Mouse (Mus musculus): Measurements from ENCODE around the gene Ncaph2.

Ncaph2 gene

DNA sequence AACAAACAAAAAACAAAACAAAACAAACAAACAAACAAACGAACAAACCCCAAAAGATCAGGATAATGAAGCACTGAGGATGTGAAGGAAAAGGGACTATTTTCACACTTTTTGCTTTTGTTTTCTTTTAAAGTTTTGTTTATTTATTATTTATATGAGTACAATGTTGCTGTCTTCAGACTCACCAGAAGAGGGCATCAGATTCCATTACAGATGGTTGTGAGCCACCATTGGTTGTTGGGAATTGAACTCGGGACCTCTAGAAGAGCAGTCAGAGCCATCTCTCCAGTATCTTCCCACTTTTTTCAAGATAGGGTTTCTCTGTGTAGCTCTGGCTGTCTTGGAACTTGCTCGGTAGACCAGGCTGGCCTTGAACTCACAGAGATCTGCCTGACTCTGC is 12.2 kb upstream of the Ncaph2 start:
- no peak for DNase-seq (ENCODE audit: low spot score)

DNA sequence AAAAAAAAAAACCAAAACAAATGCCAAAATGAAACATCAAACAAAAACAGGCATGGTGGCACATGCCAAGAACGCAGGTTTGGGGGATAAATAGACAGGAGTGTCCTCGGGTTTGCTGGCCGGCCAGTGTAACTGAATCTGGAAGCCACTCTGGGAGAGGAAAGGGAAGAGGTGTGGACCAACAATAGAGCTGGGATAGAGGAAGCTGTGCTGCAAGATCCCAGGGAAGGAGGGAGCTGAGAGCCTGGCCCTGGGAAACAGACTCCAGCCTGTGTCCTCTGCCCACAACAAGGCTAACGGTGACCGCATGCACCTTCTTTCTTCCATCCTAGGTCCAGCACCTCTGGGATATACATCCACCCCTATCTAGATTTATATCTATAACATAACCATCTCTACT is 5.1 kb upstream of the Ncaph2 start:
- DNase-seq (ENCODE audit: low spot score): no peak

DNA sequence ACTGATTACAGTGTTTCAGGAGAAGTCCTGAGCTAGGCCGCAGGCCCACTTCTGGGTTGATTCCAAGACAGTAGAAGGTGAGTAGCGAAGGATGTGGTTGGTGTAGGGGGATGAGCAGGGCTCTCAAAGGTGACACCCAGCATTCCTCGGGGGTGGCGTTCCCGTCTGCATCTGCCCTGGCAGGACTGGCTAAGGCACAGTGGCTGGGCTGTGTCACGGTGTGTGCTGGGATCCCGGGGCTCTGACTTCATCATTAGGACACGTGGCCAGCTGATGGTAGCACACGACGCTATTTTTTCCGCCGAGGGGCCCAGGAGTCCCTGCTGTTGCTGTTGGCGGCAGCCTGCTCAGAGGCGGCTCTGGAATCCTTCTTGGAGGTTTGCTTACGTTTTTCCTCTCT is 4.2 kb upstream of the Ncaph2 start:
- DNase-seq (ENCODE audit: low spot score): no peak

DNA sequence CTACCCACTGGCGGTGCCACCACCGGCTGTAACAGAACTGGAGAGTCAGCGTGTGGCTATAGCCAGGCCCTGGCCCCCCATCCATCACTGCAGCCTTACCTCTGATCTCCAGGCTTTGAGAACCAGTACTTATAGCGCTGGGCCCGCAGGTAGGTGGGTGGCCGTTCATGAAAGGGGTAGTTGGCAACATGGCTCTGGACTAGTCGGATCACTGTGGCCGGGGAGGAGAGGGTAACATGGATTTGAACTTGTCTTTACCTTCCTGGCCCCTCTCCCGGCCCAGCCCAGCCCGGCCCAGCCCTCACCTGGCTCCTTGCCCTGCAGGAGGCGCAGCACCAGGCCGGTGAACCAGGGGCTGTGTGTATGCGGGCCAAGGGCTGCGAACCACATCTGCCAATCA is 3.5 kb upstream of the Ncaph2 start:
- no peak for DNase-seq (ENCODE audit: low spot score)

DNA sequence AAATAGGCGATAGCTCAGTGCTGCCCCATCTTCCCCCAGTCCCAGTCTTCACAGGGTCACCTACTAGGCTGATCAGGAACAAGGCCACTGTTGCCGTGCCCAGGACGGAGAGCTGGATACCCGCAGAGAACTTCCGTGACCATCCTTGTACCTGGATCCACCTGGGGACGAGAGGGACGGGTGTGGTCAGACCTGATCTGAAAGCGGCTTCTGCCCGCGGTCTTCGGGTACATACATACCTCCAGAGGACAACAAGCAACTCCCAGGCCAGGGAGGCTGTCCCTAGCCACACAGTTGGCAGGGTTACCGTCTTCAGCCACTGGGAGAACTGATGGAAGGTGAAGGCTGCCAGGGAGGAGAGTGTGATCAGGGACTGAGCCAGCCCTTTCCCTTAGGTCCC is 2.7 kb upstream of the Ncaph2 start:
- no peak for DNase-seq (ENCODE audit: low spot score)

DNA sequence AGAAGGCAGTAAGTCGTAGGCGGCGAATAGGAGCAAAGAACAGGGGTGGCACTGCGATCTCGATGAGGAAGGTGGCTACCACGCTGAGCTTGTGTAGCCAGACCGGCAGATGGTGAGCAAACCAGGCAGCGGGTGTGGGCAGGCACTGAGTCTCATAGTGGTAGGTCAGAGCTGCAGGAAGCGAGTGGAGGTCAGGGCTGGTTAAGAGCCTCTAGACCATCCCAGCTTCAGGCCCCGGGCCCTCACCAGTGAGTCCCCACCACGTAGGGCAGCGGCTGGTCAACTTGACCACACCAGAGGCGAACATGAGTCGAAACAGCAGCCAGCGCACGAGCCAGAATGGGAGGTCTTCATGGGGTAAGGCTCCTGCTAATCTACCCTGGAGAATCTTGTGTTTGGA is 1.7 kb upstream of the Ncaph2 start:
- DNase-seq (ENCODE audit: low spot score): no peak

DNA sequence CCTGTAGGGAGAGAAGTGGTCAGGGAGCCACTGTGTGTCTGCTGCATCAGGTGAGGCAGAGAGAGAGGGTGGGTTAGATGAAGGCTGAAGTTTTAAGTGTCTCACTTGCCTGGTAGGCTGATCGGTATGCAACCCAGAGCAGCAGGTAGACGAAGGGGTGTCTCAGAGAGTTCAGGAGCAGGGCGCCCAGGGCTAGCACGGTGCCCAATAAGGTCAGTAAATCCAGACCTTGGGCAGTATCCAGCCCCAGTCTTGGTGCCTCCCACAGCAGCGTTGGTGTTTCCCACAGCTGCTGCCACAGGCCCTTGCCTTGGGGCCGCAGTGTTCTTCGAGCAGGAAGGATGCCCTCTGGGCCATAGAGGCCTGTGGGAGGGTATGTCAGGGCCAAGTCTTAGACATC is 1.1 kb upstream of the Ncaph2 start:
- no peak for DNase-seq (ENCODE audit: low spot score)

DNA sequence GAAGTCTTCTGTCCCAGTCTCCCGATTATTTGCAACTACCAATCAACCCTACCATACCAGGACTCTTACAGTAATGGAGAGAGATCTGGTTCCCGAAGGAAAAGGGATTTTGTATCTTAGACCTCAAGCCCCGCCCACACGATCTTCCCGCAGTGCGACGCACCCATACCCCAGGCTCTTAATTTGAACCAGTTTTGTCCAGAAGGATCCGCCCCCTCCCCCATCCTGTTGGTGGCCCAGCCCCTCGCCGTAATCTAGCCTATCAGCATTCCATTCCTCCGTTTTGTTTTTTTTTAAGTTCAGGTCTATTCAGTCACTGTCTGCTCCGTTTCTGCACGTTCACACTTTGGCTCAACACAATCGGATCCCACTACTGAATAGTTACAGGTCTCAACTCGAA is 853 bp downstream of the Ncaph2 start:
- DNase-seq (ENCODE audit: low spot score): no peak

DNA sequence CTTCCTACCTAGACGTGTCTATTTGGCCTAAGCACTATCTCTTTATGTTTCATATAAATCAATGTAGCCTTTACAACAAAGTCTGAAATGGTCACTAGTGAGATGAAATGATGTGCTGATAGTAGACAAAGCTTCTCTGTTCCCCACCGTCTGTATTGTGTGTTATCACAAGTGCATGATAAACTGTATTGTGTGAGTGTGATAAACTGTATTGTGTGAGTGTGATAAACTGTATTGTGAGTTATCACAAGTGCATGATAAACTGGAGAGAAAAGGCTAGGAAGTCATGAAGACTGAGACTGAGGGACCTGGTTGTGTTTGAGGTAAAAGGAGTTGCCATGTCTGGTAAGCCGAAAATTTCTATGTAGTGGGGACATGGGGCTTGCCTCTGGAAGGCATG is 3.3 kb downstream of the Ncaph2 start:
- DNase-seq (ENCODE audit: low spot score): no peak

DNA sequence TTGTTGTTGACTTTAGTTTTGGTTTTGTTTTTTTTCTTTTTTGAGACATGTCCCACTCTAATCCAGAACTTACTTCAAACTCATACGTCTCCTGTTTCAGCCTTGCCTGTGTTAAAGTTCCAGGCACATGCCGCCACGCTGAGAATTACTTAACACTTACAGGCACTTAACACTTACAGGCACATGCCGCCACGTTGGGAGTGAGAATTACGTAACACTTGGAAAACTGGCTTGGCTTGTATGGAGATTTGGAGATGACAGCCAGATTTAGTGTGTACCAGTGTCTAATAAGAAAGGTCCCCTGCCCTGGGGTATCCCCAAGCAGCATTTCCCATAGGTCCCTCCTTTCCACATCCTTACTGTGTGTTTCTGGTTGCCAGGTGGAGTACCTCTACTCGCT is 7.5 kb downstream of the Ncaph2 start:
- no peak for DNase-seq (ENCODE audit: low spot score)

DNA sequence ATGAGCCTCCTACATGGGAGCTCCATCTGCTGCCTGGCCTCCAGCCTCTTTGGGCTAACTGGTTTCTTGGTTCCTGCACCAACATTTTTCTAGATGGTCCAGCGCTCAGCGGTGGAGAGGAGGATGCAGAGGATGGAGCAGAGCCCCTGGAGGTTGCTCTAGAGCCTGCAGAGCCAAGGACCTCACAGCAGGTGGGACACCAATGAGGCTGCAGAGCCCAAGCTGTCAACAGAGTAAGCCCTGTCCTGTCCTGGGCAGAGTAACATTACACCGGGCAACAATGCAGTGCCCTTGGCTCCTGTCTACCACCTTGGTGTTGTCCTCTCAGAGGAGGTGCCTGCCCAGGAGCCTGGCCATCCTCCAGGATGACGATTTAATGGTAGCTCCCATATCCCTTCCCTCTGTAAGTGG is 9.6 kb downstream of the Ncaph2 start:
- DNase-seq (ENCODE audit: low spot score): no peak

DNA sequence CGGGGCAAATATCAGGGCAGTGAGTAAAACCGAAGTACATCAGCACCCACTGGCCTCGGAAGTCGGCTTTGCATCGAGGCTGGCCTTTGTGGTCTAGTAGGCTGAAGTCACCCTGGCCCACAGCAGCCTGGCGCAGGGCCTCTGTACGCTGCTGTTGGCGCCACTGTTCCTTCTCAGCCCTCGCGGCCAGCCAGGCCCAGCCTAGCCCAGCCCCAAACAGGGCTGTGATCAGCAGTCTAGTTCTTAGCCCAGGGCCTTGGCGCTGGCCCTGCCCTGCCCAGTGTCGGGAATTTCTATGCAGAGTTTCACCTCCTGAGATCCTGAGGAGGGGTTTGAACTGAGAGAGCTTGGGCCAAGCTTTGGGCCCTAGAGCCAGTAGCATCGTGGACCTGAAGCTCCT is 16.5 kb downstream of the Ncaph2 start:
- no peak for DNase-seq (ENCODE audit: low spot score)

DNA sequence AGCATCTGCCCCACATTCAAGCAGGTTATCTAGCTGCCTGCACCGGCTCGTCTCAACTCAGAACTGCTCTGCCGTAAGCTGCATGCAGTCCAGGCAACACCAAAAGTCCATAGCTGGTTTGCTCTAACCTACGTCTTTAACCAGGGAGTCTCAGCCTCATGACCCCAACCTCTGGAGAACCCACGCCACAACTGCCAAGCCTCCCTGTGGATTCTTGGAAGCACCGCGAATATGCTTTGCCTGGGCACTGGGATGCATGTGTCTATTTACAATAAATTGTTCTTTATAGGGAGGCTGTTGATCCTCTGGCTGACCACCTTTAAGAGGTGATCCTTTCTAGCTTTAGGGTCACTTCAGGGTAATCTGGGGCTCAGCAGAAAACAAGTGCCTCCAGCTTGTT is 17.0 kb downstream of the Ncaph2 start:
- DNase-seq (ENCODE audit: low spot score): no peak

DNA sequence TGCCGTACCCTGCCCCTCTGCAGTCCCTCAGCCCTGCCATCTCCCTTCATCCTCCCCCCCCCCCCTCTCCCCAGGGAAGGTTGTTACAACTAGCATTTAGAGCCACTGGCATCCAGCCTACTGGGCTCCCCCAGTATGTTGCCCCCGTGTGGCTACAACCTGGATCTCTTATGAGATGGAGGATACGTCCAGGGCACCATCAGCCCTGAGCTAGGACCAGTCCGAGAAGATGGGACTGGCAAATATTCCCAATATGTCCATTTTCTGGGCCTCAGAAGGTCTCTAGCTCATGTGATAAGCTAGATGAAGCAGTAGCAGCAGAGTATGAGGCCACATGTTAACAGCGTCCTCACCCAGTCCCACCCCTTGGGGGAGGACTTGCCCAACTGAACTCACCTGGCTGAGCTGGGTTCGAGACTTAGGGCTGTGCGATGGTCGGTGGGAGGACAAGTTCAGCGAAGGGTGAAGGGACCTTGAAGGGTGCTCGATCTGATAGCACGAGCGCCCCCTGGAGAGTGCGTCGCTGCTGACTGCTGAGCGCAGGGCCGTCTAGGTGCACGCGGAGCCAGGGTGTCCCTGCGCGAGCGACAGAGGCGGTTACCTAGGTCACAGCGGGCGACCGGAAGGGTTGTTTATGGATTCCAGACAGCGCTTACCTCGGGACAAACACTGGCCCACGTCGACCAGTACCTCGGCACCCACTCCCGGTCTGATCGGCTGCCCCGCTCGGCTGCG is 17.7 kb downstream of the Ncaph2 start:
- peak; percentile 67 for DNase-seq (ENCODE audit: low spot score)

DNA sequence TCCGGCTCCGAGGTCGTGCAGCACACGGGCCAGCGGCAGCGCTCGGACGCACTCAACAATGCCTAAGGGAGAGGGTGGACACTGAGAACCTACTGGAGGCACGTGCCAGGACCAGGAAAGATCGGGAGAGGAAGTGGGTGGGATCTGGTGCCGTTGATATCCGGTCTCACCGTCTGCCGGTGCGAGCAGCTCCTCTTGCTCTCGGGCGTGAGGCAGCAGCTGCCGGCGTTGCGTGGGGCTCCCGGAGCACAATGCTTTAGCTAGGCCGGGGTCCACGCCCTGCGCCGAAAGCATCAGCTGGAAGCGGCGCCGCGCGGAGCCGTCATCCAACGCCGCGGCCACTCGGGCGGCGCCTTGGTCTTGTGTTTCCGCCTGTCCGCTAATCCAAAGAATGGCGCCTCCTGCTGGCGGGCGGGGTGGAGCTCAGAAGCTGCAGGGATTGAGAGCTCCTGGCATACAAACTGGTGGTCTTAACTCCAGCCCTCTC is 18.3 kb downstream of the Ncaph2 start, which contains the start of gene Sco2:
Gene Sco2 (minus strand): TSS at position 85 of the 487 bp plus-strand sequence.
- DNase-seq (ENCODE audit: low spot score): peak; percentile 92

DNA sequence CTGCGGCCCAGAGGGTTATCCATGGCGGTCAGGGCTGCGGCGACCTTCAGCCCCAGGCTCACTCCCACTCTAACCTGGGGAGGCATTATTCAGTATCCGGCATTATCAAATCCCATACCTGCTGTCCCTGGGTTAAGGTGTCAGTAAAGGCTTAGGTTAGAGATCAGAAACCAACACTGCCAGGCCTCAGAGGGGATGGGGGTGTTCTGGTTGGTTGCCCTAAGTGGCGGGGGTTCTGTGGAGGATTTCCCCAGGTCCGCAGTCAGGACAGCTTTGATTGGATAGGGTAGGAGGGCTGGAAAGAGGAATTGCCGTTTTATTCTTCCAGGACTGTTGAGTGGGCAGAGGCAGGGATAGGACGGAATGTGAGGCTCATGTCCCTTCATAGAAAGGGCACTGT is 18.8 kb downstream of the Ncaph2 start:
- DNase-seq (ENCODE audit: low spot score): no peak

DNA sequence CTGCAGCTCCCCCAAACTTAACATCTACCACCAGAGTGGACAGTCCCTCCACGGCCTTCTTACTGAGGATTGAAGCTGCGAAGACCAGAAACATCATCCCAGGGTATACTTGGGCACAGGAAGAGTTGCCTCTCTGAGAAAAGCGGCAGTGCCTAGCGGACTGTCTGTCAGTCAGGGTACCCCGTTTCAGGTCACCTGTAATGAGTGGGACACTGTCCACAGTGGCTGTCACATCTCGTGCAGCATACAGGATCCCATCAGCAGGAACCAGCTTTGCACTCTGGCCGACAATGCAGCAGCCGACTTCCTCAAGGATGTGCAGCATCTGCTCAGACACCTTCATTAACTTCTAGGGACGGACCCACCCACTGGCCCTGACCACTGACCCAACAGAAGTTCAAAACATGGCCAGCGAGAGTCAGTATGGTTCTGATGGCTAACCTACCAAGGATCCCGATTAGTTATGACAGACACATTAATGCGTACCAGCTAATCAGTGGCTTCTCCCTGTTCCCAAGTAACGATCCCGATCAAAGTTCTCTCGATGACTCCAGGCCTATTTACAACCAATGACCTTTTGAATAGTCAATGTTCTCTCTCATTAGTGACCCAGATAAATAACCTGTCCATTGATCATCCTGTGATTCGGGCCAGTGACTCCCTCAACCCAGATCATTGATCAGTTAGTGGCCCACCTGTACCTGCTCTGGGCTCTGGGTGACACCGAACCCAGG is 19.4 kb downstream of the Ncaph2 start:
- no peak for DNase-seq (ENCODE audit: low spot score)

DNA sequence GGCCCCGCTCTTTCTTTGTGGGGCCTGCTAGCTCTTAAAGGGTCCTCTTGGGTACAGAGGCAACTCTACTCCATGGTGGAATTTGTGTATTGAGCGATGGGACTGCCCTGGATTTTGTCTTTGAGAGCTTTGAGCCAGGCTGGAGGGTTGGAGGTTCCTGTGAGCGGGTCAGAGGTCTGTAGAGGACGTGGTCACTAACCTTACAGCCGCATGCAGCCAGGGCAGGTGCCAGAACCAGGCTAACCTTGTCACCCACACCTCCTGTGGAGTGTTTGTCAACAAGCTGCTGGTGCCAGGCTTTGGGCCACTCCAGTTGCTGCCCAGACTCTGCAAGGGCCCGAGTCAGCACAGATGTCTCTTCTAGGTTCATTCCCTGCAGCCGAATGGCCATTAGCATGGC is 20.5 kb downstream of the Ncaph2 start:
- DNase-seq (ENCODE audit: low spot score): no peak

DNA sequence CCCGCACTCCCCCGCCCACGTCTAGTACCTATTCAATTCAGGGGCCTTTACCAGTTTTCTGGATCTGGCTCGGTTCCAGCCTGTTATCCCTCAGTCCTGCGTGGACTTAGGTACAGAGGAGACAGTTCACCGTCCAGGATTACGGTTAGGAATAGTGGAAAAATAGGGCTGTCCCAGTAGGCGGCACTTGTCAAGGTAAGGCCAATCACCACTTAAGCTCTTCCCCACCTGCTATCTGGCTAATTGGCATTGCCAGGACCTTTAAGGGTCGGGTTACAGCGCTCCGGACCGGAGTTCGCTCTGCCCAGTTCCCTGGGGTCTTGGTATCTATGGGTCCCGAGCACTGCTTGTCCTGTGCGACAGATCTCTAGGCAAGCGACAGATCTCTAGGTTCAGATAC is 21.4 kb downstream of the Ncaph2 start, which contains the start of gene Tymp:
Gene Tymp (minus strand): TSS at position 83 of the 400 bp plus-strand sequence.
- no peak for DNase-seq (ENCODE audit: low spot score)

DNA sequence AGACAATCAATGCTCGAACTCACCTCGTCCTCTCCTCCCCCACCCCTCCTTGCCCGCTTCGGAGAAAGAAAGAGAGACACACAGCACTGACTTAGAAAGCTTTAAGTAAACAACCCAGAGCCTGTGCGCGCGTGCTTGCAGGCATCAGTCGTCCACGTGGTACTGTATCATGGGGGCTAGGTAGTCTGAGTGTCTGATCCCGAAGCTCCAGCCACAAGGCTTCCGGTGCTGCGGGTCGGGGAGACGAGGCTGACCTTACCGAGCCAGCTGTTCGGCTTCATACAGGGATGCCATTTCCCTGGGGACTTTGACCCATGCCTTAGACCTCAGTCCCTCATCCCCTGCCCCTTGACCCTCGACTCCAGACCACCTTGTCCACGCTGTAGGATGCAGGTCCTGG is 21.8 kb downstream of the Ncaph2 start:
- no peak for DNase-seq (ENCODE audit: low spot score)

DNA sequence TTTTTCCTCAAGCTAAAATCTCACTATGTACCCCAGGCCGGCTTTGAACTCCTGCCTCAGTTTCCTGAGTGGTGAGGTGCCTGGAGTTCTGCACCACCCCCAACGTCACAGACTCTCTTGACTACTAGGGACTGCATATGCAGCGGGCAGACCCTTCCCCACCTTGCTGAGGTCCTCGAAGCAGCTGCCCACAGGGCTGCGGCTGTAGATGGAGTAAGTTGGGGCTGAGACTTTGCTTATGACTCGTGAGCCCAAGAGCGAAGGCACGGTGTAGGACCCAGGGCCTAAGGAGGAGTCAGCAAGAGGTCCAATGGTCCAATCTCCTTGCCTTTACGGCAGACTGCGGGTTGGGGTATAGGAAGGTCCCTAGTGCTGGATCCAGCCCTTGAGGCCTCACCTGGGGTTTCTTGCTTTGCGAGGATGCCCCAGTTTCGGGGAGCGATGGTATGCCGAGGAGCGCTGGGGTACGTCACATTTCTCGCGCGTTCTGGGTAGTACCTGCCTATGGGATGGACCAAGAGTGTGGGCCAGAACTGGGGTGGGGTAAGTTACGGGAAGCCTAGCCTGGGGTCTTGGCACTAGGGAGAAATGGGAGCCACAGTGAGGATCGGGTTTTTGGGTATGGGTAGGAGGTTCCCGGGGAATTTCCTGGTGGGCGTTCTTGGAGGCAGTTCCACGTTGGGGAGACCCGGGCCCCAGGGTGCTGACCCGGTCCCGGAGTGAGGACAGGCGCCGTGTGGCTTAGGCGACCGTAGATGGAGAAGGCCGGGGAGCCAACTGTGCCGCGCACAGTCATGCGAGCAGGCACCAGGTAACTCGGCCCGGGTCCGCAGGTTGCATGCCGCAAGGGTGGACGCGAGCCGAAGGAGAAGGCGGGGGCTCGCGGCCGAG is 22.7 kb downstream of the Ncaph2 start:
- no peak for DNase-seq (ENCODE audit: low spot score)

DNA sequence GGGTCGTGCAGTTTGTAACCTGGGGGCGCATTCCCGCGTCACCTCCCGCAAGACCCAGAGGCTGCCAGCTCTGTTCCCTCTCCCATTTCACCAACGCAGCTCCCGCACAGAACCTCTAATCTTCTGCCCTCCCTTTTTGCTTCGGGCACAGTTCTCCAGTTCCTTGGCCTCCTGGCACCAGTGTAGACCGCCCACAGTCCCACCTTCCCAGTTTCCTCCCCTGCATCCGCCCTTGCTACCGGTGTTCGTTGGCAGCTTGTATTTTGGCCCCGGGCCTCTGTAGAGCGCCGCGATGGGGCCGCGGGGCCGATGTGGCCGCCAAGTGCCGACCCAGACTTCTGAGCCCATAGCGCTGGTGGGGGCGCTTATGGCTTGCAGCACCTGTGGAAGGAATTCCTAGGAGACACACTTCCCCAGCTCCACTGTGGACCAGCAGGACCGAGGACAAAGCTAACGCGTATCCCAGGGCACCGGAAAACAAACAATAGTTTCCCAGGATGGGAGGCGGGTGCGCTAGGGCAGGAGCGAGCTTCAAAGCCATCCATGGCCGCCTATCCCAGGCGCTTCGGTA is 23.4 kb downstream of the Ncaph2 start, which contains the start of gene Odf3b:
Gene Odf3b (minus strand): TSS at position 452 of the 571 bp plus-strand sequence.
- DNase-seq (ENCODE audit: low spot score): no peak
